Mouse (Mus musculus) liver, embryonic 16.5 days (tissue): ENCODE measurements at regions not wholly inside any gene's neighbourhood (a gene's known extent, or its start where the extent isn't known, plus 50 kb on each side); places are given as distances from the start of the nearest gene placed in this dataset.

Source experiments
- ATAC-seq: fragments of 200-750 bp; cut with Nextera tagmentation; 2 replicates; pipeline ENCODE4 v1.8.0; 2017; ENCODE audit warnings: low read depth, mild to moderate bottlenecking, moderate number of reproducible peaks, moderate library complexity
- H3K27ac ChIP-seq: fragments of 300-500 bp; sonication (generic); 2 replicates; pipeline ENCODE4 v1.5.1; 2014; ENCODE audit warnings: mild to moderate bottlenecking, low read length
- H3K27me3 ChIP-seq: fragments of 300-500 bp; sonication (generic); 2 replicates; pipeline ENCODE4 v1.6.1; 2014; ENCODE audit warnings: low read depth, low read length, mixed read lengths; ENCODE audit not compliant: control insufficient read depth, insufficient read depth
- H3K36me3 ChIP-seq: fragments of 300-500 bp; sonication (generic); 2 replicates; pipeline ENCODE4 v1.6.1; 2014; ENCODE audit warnings: mild to moderate bottlenecking; ENCODE audit not compliant: control insufficient read depth, insufficient read depth
- H3K4me1 ChIP-seq: fragments of 300-500 bp; sonication (generic); 2 replicates; pipeline ENCODE4 v1.6.1; 2014; ENCODE audit warnings: low read depth, low read length, mixed read lengths; ENCODE audit not compliant: control insufficient read depth
- H3K4me2 ChIP-seq: fragments of 300-500 bp; sonication (generic); 2 replicates; pipeline ENCODE4 v1.6.1; 2014; ENCODE audit warnings: low read depth, low read length, mixed read lengths
- H3K4me3 ChIP-seq: fragments of 300-500 bp; sonication (generic); 2 replicates; pipeline ENCODE4 v1.5.1; 2014; ENCODE audit warnings: low read depth, mild to moderate bottlenecking, low read length
- H3K9ac ChIP-seq: fragments of 300-500 bp; sonication (generic); 2 replicates; pipeline ENCODE4 v1.6.1; 2014; ENCODE audit warnings: low read depth, low read length
- H3K9me3 ChIP-seq: fragments of 300-500 bp; sonication (generic); replicated peaks from 2 replicates; pipeline ENCODE4 v1.6.1; 2016; ENCODE audit warnings: low read length; ENCODE audit not compliant: control insufficient read depth
- WGBS: fragments of 180-500 bp; shearing (Covaris S2); extraction: QIAGEN DNeasy Blood & Tissue Kit; methylation state at CpG from one replicate; pipeline ENCODE4 v1.1.7; 2014; ENCODE audit not compliant: insufficient replicate concordance; 5-methylcytosine and 5-hydroxymethylcytosine counted together

DNA sequence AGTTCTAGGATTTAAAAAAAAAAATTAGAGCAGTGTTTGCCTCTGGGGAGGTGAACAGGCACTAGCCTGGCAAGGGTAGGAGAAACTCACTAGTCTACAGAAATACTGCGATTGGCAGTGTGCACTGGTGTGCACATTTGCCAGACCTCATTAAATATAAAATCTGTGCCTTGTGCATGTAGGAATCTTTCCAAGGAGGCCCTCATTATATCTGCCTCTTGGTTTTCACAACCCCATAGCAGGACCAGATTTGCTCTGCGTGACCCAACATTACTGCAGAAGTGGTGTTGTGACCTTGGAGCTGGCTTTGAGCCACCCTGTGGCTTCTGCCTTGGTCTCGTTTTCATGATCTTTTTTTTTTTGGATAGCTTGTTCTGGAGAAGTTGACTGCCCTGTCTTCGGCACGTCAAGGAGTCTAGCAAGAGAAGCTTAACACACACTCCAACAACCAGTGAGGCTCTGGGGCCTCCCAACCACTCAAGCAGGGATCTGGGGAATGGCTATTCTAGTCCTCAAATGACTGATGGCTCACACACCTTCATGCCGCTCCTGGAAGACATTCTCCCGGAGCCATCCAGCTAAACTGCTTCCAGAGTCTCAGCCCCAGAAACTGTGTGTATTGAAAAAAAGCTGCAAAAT lies 222.2 kb upstream of the Cnr1 start:
- H3K36me3 ChIP-seq, result no peaks in the 10 kb centered on the region
- H3K27ac ChIP-seq, result no peak overlapping the region
- no peak overlapping the region for H3K9ac ChIP-seq
- WGBS, result 70% methylated on average over 7 of the region's 7 CpGs
- no peak overlapping the region for H3K4me2 ChIP-seq
- no peaks in the 10 kb centered on the region for H3K9me3 ChIP-seq
- H3K4me3 ChIP-seq, result no peak overlapping the region
- H3K27me3 ChIP-seq, result no peaks in the 10 kb centered on the region
- no peaks in the 10 kb centered on the region for H3K4me1 ChIP-seq
- ATAC-seq, result no peak

DNA sequence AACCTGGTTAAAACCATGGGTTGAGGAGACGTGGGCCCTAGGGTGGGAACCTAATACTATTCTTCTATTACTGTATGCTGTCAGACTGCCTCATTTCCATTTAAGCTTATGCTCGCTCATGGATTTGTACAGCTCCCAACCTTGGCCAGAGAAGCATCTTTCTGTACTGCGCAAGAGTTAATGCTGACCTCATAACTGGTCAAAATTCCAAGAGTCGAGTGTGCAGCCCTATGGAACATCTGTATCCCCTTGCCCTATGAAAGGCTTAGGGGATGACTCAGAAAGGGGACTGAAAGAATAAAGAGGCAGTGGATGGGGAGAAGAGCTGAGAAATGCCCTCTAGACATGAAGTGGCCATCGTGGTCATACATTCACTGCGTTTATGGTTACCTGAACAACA lies 218.7 kb upstream of the Cnr1 start:
- no peak overlapping the region for H3K4me3 ChIP-seq
- H3K9me3 ChIP-seq, result no peaks in the 10 kb centered on the region
- 68% methylated on average over 6 of the region's 6 CpGs for WGBS
- H3K27me3 ChIP-seq, result no peaks in the 10 kb centered on the region
- no peaks in the 10 kb centered on the region for H3K4me1 ChIP-seq
- no peak overlapping the region for H3K4me2 ChIP-seq
- H3K36me3 ChIP-seq, result no peaks in the 10 kb centered on the region
- no peak overlapping the region for H3K27ac ChIP-seq
- no peak for ATAC-seq
- no peak overlapping the region for H3K9ac ChIP-seq

DNA sequence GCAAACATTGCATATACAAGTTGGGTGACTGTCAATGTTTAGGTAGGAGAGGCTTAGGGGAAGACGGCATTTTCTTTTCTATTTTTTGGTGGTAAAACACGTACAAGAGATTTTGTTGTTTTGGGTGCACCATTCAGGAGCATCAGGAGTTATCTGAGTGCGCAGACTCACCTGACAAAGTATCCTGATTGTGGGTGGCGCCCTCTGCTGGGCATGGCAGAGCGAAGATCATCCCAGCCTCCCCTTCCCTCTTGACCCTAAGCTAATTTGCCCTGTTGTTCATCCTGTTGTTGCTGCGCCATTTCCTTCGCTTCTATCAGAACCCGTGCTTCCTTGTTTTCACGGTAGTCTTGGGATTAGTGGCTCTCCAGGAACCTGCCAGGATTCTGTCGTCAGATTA lies 217.6 kb upstream of the Cnr1 start:
- no peaks in the 10 kb centered on the region for H3K27me3 ChIP-seq
- 51% methylated on average over 10 of the region's 10 CpGs for WGBS
- H3K4me1 ChIP-seq, result no peaks in the 10 kb centered on the region
- no peak for ATAC-seq
- no peaks in the 10 kb centered on the region for H3K9me3 ChIP-seq
- H3K9ac ChIP-seq, result no peak overlapping the region
- H3K36me3 ChIP-seq, result no peaks in the 10 kb centered on the region
- H3K4me2 ChIP-seq, result no peak overlapping the region
- H3K27ac ChIP-seq, result no peak overlapping the region
- H3K4me3 ChIP-seq, result no peak overlapping the region

DNA sequence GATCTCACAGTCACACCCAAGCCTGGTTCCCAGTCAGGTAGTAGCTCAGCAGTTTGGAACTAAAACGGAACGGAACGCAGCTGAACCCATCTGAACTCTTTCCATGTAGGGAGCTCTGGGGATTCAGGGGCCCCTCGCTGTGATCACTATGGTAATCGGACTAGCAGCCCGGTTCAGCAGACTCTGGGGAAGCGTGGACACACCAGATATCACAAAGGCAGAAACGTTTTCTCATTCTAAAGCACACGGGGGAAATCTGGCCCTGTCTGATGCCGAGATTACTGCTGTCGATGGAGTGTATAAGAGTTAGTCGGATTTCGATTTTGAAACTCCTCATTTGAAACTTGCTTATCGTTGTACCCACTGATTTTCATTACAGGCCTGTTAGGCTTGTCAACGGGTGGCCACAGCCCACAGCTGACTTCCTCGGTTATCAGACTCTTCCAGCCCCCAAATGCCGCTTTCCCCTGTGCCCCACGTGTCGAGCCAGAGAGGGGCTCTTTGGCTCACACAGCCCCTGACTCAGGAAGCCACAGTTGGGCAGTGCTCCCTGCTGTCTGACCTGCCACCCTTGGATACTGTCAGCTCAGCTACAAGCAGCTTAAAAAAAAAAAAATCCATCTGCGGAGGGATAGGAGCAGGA lies 207.8 kb upstream of the Cnr1 start:
- Histone ChIP-seq H3K4me1 (no peaks in the 10 kb centered on the region), H3K4me2 (no peak overlapping the region), H3K27me3 (no peaks in the 10 kb centered on the region), H3K9ac (no peak overlapping the region), H3K4me3 (no peak overlapping the region), H3K36me3 (no peaks in the 10 kb centered on the region), H3K9me3 (no peaks in the 10 kb centered on the region), H3K27ac (no peak overlapping the region)
- WGBS, result 18% methylated on average over 20 of the region's 20 CpGs
- no peak for ATAC-seq

DNA sequence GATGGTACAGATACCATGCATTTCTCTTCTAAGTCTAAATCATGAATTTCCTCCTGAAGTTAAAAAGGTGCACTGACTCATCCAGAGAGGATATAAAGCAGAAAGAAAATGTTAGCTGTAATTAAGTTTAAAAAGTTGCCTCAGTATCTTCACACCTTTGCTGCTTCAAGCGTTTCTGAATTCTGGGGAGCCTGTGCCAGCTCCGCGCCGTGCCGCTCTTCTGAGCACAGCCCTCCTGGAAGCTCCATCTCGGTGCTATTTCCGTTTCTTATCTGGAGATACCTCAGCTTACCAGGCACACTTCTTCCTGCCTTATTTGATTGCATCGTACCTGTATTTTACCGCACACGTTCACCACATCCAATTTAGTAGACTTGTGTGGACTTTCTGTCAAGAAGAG lies 203.4 kb upstream of the Cnr1 start:
- no peak overlapping the region for H3K27ac ChIP-seq
- ATAC-seq, result no peak

DNA sequence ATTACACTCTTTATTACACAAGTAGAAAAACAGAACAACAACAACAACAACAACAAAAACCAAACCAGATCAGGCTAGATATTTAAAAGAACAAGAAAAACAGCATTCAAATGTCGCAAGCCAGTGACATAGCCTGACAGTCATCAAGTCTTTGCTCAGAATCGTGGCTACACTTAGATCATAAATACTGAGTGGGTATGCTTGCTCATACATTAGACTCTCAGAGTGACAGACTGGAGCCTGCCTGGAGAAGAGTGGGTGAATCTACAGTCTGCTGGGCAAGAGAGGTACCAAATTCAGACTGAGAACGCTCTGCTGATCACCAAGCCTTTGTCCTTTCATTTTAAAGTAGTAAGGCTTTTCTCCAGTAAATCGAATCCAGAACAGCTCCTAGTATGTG lies 202.4 kb upstream of the Cnr1 start:
- no peaks in the 10 kb centered on the region for H3K9me3 ChIP-seq
- no peak overlapping the region for H3K27ac ChIP-seq
- no peaks in the 10 kb centered on the region for H3K36me3 ChIP-seq
- WGBS, result 61% methylated on average over 4 of the region's 4 CpGs
- no peak overlapping the region for H3K4me3 ChIP-seq
- H3K4me2 ChIP-seq, result no peak overlapping the region
- no peaks in the 10 kb centered on the region for H3K27me3 ChIP-seq
- H3K9ac ChIP-seq, result no peak overlapping the region
- ATAC-seq, result no peak
- no peaks in the 10 kb centered on the region for H3K4me1 ChIP-seq

More for the DNA sequence above, 203.4 kb upstream of the Cnr1 start:
- WGBS, result 64% methylated on average over 10 of the region's 10 CpGs
- Histone ChIP-seq H3K27me3 (no peaks in the 10 kb centered on the region), H3K4me3 (no peak overlapping the region), H3K4me1 (no peaks in the 10 kb centered on the region), H3K36me3 (no peaks in the 10 kb centered on the region), H3K9ac (no peak overlapping the region), H3K9me3 (no peaks in the 10 kb centered on the region), H3K4me2 (no peak overlapping the region)

DNA sequence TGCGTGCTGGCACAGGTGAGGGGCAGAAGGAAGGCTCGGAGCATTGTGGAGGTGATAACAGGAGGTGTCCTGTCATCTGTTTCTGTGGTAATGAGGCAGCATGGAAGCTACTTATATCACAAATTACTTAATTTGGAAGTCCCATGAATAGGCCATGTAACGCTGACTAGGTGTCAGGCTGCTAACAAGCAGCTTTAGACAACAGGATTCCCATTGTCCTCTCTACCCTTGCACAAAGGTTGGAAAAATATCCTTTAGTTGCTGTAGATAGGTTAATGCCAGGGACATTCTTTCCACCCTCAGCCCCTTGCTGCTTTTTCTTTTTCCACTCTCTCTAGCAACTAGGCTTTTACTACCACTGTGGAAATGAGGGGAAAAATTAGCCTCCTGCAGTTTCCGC lies 192.6 kb upstream of the Cnr1 start:
- WGBS, result 65% methylated on average over 4 of the region's 4 CpGs
- H3K4me1 ChIP-seq, result no peaks in the 10 kb centered on the region
- no peaks in the 10 kb centered on the region for H3K9me3 ChIP-seq
- H3K9ac ChIP-seq, result no peak overlapping the region
- no peak for ATAC-seq
- no peak overlapping the region for H3K4me3 ChIP-seq
- H3K27ac ChIP-seq, result no peak overlapping the region
- H3K4me2 ChIP-seq, result no peak overlapping the region
- no peaks in the 10 kb centered on the region for H3K27me3 ChIP-seq
- H3K36me3 ChIP-seq, result no peaks in the 10 kb centered on the region

DNA sequence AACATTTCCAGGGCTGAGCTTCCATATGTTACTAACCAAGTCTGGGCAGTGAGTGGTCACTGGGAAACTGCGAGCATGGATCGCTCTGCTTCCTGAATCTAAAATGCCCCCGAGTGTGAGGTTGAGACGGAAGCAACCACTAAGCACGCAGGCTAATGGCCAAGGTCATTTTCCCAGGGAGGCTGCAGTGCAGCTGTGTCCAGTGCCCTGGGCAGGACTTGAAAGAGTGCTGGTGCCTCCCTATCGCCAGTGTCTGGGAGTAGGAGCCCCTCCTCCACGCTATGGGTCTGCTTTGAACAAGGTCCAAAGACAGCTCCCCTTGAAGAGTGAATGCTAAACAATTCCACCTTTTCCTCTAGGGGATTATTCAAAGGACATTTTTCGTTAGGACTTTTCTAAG lies 189.5 kb upstream of the Cnr1 start:
- no peaks in the 10 kb centered on the region for H3K4me1 ChIP-seq
- H3K27ac ChIP-seq, result no peak overlapping the region
- no peaks in the 10 kb centered on the region for H3K27me3 ChIP-seq
- no peak overlapping the region for H3K4me2 ChIP-seq
- WGBS, result 46% methylated on average over 8 of the region's 8 CpGs
- H3K36me3 ChIP-seq, result no peaks in the 10 kb centered on the region
- ATAC-seq, result no peak
- no peak overlapping the region for H3K9ac ChIP-seq
- no peaks in the 10 kb centered on the region for H3K9me3 ChIP-seq
- no peak overlapping the region for H3K4me3 ChIP-seq

DNA sequence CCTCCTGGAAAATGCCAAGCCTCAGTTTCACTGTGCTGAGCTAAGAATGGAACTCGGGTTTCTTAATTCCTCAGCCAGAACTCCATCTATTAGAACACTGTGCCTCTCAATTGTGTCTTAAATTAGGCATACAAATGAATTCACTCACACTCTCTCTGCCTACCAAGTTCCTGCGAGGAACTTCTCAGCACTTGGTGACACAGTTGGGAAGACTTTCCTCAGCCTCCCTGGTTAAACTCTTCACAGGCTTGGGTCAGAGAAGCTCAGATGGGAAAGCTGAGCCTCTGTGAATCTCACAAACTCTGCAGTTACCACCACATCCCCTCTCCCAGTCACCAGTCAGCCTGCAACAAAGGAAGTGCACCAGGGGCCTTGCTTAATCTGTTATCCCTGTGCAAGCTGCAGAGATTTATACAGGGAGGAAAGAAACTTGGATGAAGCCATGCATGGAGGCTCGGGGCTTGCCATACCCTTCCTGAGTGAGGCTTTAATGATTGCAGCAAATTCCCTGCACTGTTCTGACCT lies 188.9 kb upstream of the Cnr1 start:
- no peak overlapping the region for H3K27ac ChIP-seq
- H3K4me3 ChIP-seq, result no peak overlapping the region
- H3K27me3 ChIP-seq, result no peaks in the 10 kb centered on the region
- no peaks in the 10 kb centered on the region for H3K36me3 ChIP-seq
- no peaks in the 10 kb centered on the region for H3K9me3 ChIP-seq
- H3K4me1 ChIP-seq, result no peaks in the 10 kb centered on the region
- H3K9ac ChIP-seq, result no peak overlapping the region
- no peak for ATAC-seq
- H3K4me2 ChIP-seq, result no peak overlapping the region
- 38% methylated on average over 3 of the region's 3 CpGs for WGBS
